Mouse (Mus musculus) olfactory bulb, adult 2 months (tissue): ENCODE data around the gene Pcgf2. TPM values are rescaled to one million over a fixed set of nuclear protein-coding genes. Genes with fewer than 3 reads are reported as not detected.
A peak's percentile ranks its signal among the peaks of the same experiment; 100 is the strongest.
"Not testable (repeated sequence)": the region's sequence is repeated elsewhere in the genome, so short reads cannot be mapped to it uniquely, and the experiment has no call there.

ENCODE experiments used
- H3K27ac ChIP-seq: fragments of 200-500 bp; 2 replicates; pipeline ENCODE4 v1.5.1; 2012; ENCODE audit warnings: low read depth, low read length; ENCODE audit not compliant: insufficient read depth
- H3K4me1 ChIP-seq: fragments of 200-500 bp; 2 replicates; pipeline ENCODE4 v1.6.1; 2012; ENCODE audit warnings: low read length; ENCODE audit not compliant: control insufficient read depth, insufficient read depth
- H3K4me3 ChIP-seq: fragments of 200-500 bp; 2 replicates; pipeline ENCODE4 v1.5.1; 2012; ENCODE audit warnings: mild to moderate bottlenecking, low read depth, low read length, moderate library complexity; ENCODE audit not compliant: insufficient read depth
- CTCF ChIP-seq: fragments of 200-500 bp; IDR thresholded peaks from 2 replicates; pipeline ENCODE4 v1.5.1; 2012; ENCODE audit warnings: low read depth, mild to moderate bottlenecking, low read length, moderate library complexity; ENCODE audit not compliant: insufficient read depth
- POLR2A ChIP-seq: fragments of 200-500 bp; IDR thresholded peaks from 2 replicates; pipeline ENCODE4 v1.6.1; 2012; ENCODE audit warnings: mild to moderate bottlenecking, low read depth, low read length, moderate library complexity; ENCODE audit not compliant: insufficient read depth
- WGBS: fragments of 180-500 bp; shearing (Covaris S2); methylation state at CpG from one replicate; pipeline ENCODE4 v1.1.7; 2018; 5-methylcytosine and 5-hydroxymethylcytosine counted together
- polyA plus RNA-seq: library from polyadenylated mRNA; stranded (reverse); fragments of >200 nt; gene quantifications from 2 replicates; pipeline ENCODE4 v1.2.4, GENCODE M21; 2012; ENCODE audit warnings: low replicate concordance; ENCODE audit not compliant: missing spikeins, insufficient read depth, insufficient read length

The Pcgf2 gene
- polyA plus RNA-seq, 1 experiment = not detected

- Histone ChIP-seq H3K27ac (peak overlapping the region; percentile 59; the same call in 1 of the 2 replicates), H3K4me1 (peaks cover 30% of the 10 kb centered on the region), H3K4me3 (peak overlapping the region; percentile 80)
- TF ChIP-seq POLR2A = no peak
- no peak for TF ChIP-seq CTCF
- WGBS = 8% methylated on average over 27 of the region's 27 CpGs
Observed at GRCm38 (mm10) chr11:97660734-97661647, 39.3 kb downstream of the Pcgf2 start.

GRCm38 (mm10) chr11:97659990-97660714, 40.1 kb downstream of the Pcgf2 start:
- under 1% methylated on average over 62 of the region's 78 CpGs for WGBS
- peak; percentile 67; the same call in 1 of the 2 replicates for TF ChIP-seq POLR2A
- TF ChIP-seq CTCF = no peak
- H3K4me3 ChIP-seq = peak overlapping the region; percentile 80
- peaks cover 23% of the 10 kb centered on the region for H3K4me1 ChIP-seq
- H3K27ac ChIP-seq = peak overlapping the region; percentile 63

- Histone ChIP-seq H3K4me3 (peak overlapping the region; percentile 80), H3K4me1 (peaks cover 18% of the 10 kb centered on the region), H3K27ac (peak overlapping the region; percentile 63)
- 10% methylated on average over 13 of the region's 13 CpGs for WGBS
- TF ChIP-seq POLR2A (no peak), CTCF (no peak)
Observed at GRCm38 (mm10) chr11:97659267-97659989, 40.9 kb downstream of the Pcgf2 start.

- Histone ChIP-seq H3K4me3 (no peak overlapping the region), H3K27ac (no peak overlapping the region), H3K4me1 (peaks cover 18% of the 10 kb centered on the region)
- WGBS = 84% methylated on average over 11 of the region's 11 CpGs
- TF ChIP-seq CTCF (no peak), POLR2A (no peak)
Observed at GRCm38 (mm10) chr11:97658751-97659266, 41.5 kb downstream of the Pcgf2 start.

GRCm38 (mm10) chr11:97657967-97658366, 42.3 kb downstream of the Pcgf2 start:
- H3K4me1 ChIP-seq = peaks cover 18% of the 10 kb centered on the region
- 82% methylated on average over 5 of the region's 6 CpGs for WGBS
- H3K27ac ChIP-seq, H3K4me3 ChIP-seq: not testable (repeated sequence)

GRCm38 (mm10) chr11:97657184-97657945, 42.9 kb downstream of the Pcgf2 start:
- peaks cover 16% of the 10 kb centered on the region for H3K4me1 ChIP-seq
- TF ChIP-seq POLR2A = no peak
- TF ChIP-seq CTCF = no peak
- WGBS = 54% methylated on average over 5 of the region's 6 CpGs
- no peak overlapping the region for H3K4me3 ChIP-seq
- H3K27ac ChIP-seq = no peak overlapping the region

- 77% methylated on average over 14 of the region's 14 CpGs for WGBS
Observed at GRCm38 (mm10) chr11:97656269-97656971, 43.9 kb downstream of the Pcgf2 start.

GRCm38 (mm10) chr11:97654210-97654609, 46.1 kb downstream of the Pcgf2 start:
- Histone ChIP-seq H3K4me1 (peaks cover 7% of the 10 kb centered on the region), H3K4me3 (no peak overlapping the region), H3K27ac (no peak overlapping the region)
- TF ChIP-seq POLR2A (no peak), CTCF (no peak)
- WGBS = 95% methylated on average over 2 of the region's 2 CpGs

More at GRCm38 (mm10) chr11:97656269-97656971, 43.9 kb downstream of the Pcgf2 start:
- Histone ChIP-seq H3K4me3 (no peak overlapping the region), H3K4me1 (peaks cover 8% of the 10 kb centered on the region), H3K27ac (no peak overlapping the region)
- no peak for TF ChIP-seq POLR2A
- TF ChIP-seq CTCF = no peak

GRCm38 (mm10) chr11:97653376-97653775, 46.9 kb downstream of the Pcgf2 start:
- 91% methylated on average over 11 of the region's 11 CpGs for WGBS
- not testable (repeated sequence) for H3K27ac ChIP-seq, H3K4me3 ChIP-seq, H3K4me1 ChIP-seq
